Mouse (Mus musculus): ENCODE results near the gene Phlpp1.

- TF ChIP-seq POLR2A (IDR thresholded peaks at IDR 0.05; ENCODE audit: borderline replicate concordance, extremely low read depth, low read depth, low read length) (no peak), CTCF (IDR thresholded peaks at IDR 0.05; ENCODE audit: insufficient read depth, low read length) (no peak)
These were observed 145.2 kb downstream of the Phlpp1 start for GRCm38 (mm10) chr1:106316641-106317304.

Data from lung, adult 2 months (tissue).